Mouse (Mus musculus) activated CD4-positive, CD25-positive, alpha-beta regulatory T cell, adult 4 months (primary cell): ENCODE measurements around the gene Stim1. TPM values are rescaled to one million over a fixed set of nuclear protein-coding genes. Genes with fewer than 3 reads are reported as not detected.
"Not testable (repeated sequence)": the region's sequence is repeated elsewhere in the genome, so short reads cannot be mapped to it uniquely, and the experiment has no call there.

Experiments
- ATAC-seq: one replicate; pipeline ENCODE4 v1.8.0; 2017
- polyA plus RNA-seq, 2 experiments: library from polyadenylated mRNA; unstranded; fragments of 100-300 nt; shearing (Covaris generic); gene quantifications; one replicate each; pipeline ENCODE4 v1.2.1; 2017

Stim1 gene
- polyA plus RNA-seq, 2 experiments from 2014 or later: 39.4 to 46.8 TPM

DNA sequence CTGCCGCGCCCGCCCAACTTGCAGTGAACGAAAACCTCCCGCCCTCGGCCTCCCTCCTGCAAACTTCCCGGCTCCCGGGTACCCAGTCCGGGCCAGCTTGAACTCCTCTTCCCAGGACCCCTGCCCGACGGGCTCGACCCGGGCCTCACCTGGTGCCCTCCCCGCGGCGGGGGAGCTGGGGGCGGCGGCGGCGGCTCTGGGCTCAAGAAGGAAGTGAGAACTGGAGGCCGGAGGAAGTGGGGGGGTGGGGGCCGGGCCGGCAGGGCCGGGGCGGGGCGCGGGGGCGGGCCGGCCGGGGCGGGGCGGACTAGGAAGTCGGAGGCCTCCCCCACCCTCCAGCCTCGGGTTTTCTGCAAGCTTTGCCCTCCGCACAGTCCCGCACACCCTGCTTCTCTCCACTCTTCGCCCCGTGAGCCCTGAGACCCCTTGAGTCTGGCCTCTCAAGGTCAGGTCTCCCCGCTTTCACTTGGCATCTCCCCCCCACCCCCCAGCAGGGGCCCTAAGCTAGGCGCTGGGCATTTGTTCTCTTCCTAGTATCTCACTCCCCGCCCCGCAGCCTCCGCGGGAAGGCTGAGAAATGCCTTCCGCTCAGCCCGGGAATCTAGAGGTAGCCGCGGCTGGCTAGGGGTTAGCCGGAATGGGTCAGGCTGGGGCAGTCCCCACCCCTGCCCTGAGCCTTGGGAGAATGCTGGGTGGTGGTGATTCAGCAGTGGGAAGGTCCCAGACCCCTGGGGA is 17.5 kb upstream of the Stim1 start:
- peak; percentile 36 for ATAC-seq

DNA sequence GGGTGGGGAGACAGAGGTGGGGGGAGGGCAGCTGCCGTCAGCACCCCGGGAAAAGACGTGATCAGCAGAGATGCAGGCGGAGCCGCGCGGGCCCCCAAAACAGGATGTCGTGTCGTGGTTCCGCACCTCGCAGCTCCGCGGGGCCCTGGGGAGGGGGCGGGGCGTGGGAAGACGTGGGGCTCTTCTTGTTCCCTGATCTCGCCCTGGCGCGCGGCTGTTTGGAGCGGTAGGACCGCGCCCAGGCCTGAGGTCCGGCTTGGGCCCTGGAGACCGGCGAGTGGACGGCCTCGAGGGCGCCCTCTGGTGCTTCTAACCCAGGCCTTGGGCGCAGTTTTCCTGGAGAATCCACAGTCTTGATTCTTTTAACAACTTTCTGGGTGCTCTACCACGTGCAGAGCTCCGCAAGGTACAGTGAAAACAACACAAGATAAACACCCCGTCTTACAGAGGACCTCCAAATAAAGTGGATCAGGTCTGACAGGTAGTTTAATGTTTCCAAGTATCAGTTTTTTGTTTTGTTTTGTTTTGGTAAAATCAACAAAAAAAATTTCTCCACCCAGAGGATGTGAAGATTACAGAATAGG is 16.9 kb upstream of the Stim1 start:
- ATAC-seq: peak; percentile 57

DNA sequence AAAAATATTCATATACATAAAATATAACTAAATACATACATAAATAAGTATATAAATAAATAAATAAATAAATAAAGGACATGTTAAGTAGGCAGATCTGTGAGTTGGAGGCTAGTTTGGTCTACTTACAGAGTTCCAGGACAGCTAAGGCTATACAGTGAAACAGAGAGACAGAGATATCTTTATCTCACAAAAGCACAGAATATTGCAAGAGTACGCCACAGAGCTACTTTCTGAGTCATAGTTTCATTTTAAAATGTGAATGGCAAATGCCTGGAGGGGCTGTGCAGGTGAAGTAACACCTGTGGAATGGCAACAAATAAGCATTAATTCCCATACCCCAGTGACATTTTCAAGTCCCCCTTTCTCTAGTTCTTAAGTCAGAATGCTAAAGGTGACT is 14.0 kb upstream of the Stim1 start:
- ATAC-seq: no peak

DNA sequence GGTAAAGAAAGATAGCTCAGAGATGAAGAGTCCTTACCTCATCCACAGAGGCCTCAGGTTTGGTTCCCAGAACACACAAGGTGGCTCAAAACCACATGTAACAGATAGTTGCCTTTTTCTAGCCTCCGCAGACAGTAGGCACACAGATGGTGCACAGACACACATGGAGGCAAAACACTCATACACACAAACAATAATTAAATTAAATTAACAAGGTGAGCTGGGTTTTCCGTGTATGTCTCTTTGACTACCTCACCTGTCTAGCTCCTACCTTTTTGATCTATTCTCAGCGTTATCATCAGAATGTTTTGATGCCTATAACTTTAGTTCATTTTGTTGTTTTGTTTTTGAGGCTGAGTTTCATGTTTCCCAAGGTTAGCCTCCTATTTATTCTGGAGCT is 11.7 kb upstream of the Stim1 start, which contains the start of gene Rhog:
TSS of gene Rhog (minus strand) at position 101 of the 400 bp plus-strand sequence.
- ATAC-seq: no peak

DNA sequence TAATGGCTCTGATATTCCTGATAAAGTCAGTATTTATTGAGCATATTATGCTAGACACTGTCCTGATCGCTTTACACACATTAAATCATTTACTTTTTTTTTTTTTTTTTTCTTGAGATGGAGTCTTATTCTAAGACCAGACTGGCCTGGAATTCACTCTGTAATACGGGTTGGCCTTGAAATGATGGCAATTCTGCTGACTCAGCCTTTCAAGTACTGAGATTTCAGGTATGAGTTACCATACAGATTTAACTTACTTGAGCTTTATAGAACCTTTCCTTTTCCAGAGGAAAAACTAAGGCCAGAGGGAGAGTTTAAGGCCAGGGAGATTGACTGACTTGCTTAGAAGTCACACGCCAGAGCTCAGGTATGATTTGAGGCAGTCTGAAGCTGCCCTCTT is 11.0 kb upstream of the Stim1 start:
- ATAC-seq: no peak

DNA sequence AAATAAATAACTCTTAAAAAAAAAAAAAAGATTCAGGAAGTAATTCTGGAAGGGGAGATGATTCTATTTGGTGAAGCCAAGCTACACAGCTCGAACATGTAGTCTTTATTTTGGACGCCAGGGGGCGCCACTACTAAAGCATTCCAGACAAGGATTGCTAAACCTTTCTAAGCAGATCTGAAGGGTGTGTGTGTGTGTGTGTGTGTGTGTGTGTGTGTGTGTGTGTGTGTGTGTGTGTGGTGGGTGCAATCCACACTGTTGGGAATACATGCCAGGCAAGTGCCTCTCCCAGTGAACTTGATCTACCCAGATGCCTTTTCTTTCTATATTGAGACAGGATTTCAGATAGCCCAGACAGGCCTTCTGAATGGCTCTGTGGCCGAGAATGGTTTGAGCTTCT is 9.4 kb upstream of the Stim1 start:
- peak; percentile 79 for ATAC-seq

DNA sequence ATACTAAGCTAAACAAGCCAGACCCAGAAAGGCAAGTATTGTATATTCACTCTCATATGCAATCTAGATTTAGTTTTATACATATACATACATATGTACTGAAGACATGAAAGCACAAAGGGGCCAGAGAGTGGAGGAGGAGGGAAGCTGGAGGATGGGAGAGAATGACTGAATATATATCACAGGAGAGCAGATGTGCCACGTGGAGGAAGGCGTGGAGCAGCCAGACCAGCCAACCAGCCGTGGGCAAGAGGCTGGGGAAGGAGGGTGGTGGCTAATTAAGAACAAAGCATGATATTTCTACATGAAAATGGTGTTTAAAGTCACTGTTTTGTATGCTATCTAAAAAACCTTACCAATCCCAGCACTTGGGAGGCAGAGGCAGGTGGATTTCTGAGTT is 8.9 kb upstream of the Stim1 start:
- ATAC-seq: no peak

DNA sequence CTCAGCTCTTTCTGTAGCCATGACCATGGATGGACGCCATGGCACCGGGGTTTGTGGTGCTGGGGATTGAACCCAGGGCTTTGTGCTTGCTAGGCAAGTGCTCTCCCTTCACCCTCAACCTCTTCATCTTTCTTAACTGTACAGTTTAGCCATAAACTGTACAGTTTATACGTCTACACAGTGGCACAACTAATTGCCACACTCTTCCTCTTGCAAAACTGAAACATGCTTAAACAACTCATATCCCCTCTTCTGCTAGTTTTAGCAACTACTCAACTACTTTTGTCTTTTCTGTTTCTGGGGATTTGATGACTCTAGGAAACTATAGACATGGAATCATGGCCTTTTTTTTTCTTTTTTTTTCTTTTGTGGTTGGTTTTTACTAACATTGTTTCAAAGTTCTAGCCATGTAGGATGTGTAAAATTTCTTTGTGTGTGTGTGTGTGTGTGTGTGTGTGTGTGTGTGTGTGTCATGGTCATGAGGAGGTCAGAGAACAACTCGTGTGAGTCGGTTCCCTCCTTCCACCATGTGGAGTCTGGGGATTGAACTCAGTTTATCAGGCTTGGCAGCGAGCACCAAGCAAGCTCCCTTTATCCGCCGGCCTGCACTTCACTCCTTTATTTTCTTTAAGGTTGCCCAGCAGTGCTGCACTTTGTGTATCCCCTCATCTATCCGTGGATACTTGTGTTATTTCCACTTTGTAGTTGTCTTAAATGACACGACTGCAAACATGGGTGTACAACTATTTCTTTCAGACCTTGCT is 7.7 kb upstream of the Stim1 start:
- no peak for ATAC-seq

DNA sequence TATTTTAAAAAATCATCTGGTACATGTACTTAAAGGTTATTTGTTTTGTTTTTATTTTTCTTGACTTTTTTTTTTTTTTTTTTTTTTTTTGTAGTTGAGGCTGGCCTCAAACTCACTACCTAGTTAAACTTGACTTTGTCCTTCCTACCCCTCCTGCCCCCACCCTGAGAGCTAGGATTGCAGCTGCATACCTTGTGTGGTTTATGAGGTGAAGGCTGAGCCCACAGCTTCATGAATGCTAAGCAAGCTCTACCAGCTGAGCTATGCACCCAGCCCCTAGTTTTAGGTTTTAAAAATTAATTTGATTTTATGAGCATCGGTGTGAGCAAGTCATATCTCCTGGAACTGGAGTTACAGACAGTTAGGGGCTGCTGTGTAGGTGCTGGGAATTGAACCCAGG is 7.1 kb upstream of the Stim1 start:
- no peak for ATAC-seq

DNA sequence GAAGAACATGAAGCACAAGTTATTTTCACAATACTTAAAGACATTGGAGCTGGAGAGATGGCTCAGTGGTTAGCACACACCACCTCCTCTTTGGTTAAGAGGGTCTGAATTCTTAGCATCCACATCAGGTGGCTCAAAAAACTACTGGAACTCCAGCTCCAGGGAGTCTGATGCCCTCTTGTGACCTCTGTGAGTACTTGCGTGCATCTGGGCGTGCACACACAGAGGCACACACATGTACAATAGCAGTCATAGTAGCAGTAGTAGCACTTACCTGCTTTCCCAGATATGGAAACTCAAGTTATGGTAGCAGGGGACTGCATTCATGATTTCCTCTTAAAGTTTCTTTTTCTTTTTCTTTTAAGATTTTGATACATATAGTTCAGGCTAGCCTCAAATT is 4.6 kb upstream of the Stim1 start:
- ATAC-seq: no peak

DNA sequence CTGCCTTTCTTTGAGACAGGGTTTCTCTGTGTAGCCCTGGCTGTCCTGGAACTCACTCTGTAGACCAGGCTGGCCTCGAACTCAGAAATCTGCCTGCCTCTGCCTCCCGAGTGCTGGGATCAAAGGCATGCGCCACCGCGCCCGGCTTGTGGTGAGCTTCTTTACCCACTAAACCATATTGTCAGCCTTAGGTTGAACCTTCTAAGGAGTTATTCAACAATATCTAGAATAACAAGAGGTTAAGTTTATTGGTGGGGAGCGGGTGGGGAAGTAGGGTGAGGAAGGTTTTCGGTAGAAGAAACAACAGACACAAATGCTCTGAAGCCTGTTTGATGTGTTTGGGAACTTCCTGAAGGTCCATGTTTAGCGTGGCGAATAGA is 1.6 kb upstream of the Stim1 start:
- not testable (repeated sequence) for ATAC-seq

DNA sequence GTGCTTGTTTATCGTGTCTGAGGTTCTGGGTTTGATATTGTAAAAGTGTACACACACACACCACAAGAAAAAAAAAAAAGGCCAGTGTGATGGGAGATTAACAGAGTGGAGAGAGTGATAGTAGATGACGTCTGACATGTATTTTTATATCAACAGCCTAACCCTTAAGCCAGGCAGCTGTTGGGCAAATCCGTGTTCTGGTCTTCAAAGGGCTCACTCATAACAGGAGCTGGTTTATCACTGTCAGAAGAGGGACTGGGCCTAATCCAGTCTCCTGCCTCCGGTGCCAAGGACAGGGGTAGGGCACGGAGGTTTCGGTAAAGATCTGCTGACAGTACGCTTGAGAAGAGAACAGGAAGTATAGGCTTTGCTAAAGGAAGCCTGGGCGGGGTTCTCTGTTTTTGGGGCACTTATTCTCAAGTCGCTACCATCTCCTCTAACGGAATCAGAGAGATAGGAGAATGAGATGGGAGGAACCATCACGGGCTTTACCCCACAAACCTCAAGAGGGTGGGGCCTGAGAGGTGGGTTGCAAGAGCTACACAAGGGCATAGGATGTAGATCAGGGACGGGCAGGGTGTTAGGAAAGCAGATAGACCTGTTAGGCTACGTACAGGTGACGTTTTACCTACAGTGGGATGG is 1.1 kb upstream of the Stim1 start:
- peak; percentile 67 for ATAC-seq

DNA sequence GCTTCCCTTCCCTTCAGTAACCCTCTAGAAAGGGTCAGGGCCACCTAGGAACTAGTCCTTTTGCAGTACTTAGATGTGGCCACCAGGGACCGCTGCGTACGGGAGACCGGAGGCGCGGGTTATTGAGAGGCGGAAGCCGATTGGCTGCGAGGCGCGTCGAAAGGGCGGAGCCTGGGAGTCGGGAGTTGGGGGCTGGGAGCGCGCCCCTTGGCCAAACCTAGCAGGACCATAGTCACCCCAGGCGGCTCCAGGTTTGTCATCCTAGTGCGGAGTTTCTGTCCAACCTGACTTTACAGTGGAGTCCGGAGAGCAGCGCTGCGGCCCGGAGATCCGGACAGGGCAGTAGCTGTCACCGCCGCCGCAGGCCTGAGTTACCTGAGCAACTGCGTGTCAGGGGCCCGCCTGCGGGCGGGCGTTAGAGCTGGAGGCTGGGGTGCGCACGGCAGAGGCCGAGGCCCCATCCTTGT is 460 bp upstream of the Stim1 start:
- ATAC-seq: peak; percentile 68

DNA sequence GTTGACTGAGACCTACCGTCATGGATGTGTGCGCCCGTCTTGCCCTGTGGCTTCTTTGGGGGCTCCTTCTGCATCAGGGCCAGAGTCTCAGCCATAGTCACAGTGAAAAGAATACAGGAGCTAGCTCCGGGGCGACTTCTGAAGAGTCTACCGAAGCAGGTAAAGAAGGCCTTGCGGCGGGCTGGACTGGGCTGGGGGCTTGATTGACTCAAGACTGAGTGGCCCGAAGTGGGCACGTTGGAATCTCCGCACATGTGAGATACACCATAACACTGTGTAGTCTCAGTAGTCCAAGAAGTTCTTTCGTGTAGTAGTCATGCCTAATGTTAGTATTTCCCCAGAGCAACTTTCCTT is 766 bp downstream of the Stim1 start:
- no peak for ATAC-seq

DNA sequence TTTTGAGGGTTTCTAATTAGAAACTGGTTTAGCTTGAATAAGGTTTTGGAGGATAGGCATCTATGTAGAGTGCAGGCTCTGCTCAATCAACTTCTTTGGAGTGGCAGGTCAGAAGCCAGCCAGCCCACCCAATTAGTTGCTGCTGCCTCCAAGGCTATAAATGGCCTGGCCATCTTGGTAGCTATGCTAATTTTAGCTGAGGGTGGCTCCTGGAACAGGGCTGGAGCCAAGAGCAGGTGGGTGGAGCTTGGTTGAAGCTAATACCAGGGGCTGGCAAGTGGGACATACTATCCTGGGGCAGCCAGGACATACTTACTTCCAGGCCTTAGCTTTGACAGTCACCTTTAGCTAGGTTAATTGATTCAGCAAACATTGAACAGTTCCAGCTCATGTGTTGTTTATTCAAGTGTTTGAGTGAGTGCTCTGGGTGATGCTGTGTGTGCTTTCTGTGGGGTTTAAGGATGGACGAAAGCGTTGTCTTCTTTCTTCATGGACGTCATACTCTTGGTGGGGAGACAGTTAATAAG is 4.9 kb downstream of the Stim1 start:
- no peak for ATAC-seq

DNA sequence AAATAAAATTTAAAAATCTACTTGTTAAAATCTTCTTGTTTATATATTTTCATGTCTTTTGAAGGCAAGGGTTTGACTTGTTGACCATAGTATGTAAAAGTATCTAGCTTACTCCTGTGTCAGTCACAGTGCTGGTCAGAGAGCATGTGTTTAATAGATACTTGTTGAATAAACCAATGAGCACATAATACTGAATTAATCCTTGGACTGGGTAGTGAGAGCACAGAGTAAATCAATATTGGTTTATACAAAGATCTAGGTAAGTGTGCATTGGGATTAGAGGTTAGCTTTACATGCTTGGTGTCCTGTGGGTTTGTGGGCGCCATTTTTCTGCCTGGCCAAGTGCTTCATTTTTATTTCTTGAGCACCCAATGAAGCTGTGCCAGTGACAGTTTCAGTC is 13.8 kb downstream of the Stim1 start:
- ATAC-seq: no peak

DNA sequence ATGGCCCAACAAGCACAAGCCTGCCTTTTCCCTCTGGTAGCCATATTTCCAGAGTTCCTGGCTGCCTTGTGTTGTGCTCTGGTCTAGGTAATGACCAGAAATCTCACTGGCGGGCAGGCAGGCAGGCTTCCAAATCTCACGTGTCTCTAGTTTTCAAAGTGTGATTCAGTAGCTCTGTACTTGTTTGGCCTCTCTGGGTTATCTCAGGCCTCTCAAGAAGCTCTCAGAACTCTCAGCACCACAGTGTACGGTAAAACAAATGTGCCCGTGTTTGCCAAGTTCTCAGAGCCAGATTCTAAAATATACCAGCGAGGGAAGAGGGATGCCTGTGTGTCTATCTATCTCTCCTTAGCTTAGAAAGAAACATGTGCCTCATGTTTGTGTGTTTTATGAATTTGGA is 14.7 kb downstream of the Stim1 start:
- no peak for ATAC-seq

DNA sequence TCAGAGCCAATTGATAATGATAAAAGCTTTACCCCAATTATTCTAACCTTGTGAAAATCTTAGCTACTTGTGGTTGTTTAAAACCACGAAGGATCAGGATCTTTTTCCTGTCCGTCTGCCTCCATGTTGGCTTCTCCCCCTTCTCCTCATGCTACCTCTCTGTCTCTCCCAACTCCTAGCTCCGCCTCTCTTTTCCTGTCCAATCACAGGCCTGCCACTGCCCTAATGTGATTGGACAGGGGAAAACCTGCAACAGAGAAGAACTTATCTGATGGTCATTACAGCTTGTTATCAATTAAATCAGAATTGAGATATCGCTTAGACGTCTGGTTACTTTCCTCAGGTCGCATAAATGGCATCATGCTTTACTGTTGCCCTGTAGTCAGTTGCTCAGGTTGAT is 21.9 kb downstream of the Stim1 start:
- ATAC-seq: no peak

DNA sequence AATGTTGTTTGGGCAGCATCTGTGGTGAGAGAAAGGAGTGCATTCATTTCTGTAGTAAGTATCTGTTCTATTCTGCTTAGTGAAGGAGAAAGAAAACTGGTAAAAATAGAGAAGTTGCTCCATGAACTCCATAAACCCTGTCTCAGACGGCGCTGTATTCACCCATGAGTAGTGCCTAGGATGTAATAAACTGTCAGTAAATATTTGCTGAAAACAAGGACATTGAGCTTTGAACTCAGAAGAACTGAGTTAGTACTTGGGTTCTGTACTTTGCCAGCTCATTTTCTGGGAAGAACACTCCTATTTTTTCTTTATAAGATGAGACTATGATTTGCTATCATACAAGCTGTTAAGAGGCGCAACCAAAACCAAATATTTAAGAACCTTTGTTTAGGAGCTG is 24.6 kb downstream of the Stim1 start:
- ATAC-seq: no peak

DNA sequence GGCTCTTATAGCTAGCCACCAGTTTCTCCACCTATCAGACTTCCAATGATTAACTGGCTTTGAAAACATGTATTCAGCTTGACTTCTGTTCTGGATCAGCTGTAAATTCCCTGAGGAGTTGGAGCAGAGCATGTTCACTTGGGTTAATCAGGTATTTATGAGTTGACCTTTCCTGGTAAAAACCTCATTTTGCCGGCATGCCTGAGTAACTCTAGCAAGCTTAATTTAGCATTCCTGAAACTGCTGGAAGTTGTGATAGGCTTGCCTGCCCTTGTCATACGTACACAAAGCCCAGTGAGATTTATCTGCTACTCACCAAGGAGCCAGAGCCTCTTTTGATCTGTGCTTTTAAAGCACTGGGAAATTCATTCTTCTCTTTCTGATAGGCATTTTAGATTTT is 25.6 kb downstream of the Stim1 start:
- ATAC-seq: no peak

DNA sequence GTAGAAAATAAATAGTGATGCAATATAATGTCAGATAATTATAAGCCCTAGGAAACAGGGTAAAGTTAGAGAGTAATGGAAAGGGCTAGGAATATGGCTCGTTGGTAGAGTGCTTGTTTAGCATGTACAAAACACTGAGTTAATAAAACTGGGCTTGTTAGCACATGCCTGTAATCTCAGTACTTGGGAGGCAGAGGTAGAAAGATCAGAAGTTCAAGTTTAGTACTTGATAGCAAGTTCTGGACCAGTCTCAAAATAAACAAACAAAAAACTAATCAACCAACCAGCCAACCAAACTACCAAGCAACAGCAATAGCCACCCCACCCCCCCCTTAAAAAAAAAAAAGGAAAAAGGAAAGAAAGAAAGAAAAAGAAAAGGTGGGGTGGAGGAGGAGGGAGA is 33.2 kb downstream of the Stim1 start:
- no peak for ATAC-seq

DNA sequence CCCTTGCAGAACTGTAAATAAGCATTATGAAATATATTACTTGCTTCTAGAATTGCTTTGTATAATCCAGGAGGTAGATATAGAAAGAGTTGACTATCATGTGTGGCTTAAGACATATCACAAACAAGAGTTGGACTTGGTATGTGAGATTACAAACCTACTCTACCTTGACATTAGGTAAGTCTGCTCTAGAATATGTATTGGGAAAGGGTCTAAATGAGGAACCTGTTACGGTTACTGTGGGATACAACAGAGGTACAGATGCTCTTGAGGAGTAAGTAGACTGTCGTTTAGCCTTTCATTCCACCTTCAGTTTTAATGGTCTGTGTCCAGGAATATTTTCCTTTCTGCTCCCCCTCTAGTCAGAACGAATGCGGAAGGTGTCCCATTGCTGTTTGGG is 34.9 kb downstream of the Stim1 start:
- ATAC-seq: no peak

DNA sequence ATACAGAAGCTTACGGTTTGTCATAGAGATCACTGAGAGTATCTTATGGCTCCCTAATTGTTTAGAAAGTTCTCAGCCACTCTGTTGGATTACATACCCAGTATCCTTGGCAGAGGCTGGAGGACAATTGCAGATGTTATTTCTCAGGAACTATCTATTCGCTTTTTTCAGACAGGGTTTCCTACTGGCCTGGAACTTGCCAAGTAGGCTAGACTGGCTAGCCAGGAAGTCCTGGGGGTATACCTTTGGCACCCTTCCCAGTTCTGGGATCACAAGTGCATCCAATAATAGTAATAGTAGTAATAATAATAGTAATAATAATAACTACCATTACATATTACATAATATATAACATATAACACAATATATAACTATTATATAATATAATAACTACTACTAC is 38.0 kb downstream of the Stim1 start:
- no peak for ATAC-seq
